Mouse (Mus musculus): ENCODE results near the gene Sec16b.

Sec16b gene

GRCm38 (mm10) chr1:157513559-157513958 lies 7.0 kb downstream of the Sec16b start:
- DNase-seq (ENCODE audit: low spot score) = no peak

- DNase-seq (ENCODE audit: low spot score) = no peak
These were observed 7.8 kb downstream of the Sec16b start for GRCm38 (mm10) chr1:157514298-157514697.

GRCm38 (mm10) chr1:157516838-157517808 lies 10.6 kb downstream of the Sec16b start:
- no peak for DNase-seq (ENCODE audit: low spot score)

- DNase-seq (ENCODE audit: low spot score) = peak; percentile 28
These were observed 11.6 kb downstream of the Sec16b start for GRCm38 (mm10) chr1:157518111-157518523.

DNA sequence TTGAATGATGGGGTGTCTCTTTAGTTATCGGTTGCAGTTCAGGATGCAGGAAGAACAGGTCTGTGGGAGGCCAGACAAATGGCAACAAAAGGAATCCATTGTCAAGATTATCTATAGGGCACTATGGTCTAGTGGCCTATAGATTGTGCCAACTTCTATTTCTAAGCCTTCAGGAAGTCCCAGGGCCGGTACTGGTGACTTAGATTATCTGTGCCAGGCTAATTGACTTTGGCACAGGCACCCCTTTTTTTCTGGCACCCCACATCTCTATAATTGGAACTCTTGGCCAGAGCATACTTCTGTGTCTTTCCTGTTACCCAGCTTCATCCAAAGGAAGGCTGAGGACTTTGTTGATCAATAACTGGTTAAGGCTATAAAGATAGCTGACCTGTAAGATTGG lies 12.9 kb downstream of the Sec16b start:
- no peak for DNase-seq (ENCODE audit: low spot score)

GRCm38 (mm10) chr1:157522322-157522721 lies 15.8 kb downstream of the Sec16b start:
- no peak for DNase-seq (ENCODE audit: low spot score)

DNA sequence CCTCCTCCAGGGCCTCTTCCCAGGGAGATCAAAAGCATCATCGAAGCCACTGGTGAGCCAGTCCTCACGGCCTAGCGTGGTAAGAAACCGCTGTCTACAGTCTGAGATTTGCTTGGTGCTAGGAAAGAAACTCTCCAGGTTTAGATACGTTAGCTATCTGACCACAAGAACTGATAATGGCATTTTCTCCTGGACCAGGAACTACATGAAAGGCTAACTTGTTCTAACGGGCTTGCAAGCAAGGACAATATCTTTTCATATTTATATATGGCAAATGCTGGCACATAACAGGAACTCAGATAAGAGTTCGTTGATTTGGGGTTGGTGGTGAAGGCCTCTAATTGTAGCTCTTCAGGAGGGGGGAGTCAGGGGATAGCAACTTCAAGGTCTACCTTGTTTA lies 18.2 kb downstream of the Sec16b start:
- no peak for DNase-seq (ENCODE audit: low spot score)

GRCm38 (mm10) chr1:157525692-157526354 lies 19.3 kb downstream of the Sec16b start:
- no peak for DNase-seq (ENCODE audit: low spot score)

GRCm38 (mm10) chr1:157526625-157527024 lies 20.1 kb downstream of the Sec16b start:
- DNase-seq (ENCODE audit: low spot score) = peak; percentile 11

DNA sequence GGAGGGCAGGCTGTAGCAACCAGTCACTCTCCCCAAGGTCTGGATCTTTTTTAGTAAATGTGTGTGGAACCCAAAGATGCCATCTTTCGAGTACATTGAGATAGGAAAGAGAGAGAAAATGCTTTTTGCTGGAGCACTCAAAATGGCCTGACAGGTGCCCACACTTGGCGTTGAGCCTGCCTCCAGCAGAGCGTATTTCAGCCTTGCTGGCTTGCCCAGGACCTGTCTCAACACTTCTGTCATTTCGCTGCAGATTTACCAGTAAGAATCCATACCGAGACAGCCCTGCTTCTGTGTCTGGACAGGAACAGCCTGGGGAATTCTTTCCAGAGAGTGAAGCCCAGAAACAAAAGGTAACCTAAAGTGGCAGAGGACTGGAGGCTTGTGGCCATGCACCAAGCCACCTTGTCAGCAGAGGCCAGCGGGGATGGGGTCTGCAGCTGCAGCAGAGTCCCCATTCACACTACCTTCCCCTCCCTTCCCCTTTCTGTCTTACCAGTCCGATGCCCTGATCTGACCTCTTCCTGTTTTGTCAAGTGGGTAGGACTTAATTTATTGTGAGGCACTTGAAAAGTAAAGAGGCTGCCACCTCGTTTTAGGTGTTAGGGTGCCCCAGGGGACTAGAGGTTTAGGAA lies 26.4 kb downstream of the Sec16b start:
- no peak for DNase-seq (ENCODE audit: low spot score)

- no peak for DNase-seq (ENCODE audit: low spot score)
These were observed 29.0 kb downstream of the Sec16b start for GRCm38 (mm10) chr1:157535571-157535970.

- DNase-seq (ENCODE audit: low spot score) = no peak
These were observed 29.9 kb downstream of the Sec16b start for GRCm38 (mm10) chr1:157536471-157536870.

- no peak for DNase-seq (ENCODE audit: low spot score)
These were observed 31.1 kb downstream of the Sec16b start for GRCm38 (mm10) chr1:157537636-157538035.

- no peak for DNase-seq (ENCODE audit: low spot score)
These were observed 38.5 kb downstream of the Sec16b start for GRCm38 (mm10) chr1:157545056-157545455.

DNA sequence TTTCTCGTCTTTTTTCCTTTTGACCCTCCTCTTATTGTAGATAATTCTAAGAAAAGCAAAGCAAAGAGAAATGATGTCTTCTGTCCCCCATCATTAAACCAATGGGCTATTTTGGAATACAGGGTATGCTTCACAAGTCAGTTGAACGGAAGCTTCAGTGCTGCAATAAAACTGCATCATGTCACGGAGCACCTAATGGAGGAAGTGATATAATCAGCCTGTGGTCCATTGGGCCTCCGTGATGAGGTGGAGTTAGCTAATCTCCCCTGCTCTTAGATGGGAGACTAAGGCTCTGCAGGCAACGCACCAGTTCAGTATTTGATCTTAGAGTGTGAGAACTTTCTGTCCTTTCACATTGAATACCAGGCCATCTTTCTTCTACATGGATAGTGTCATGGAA lies 41.1 kb downstream of the Sec16b start:
- no peak for DNase-seq (ENCODE audit: low spot score)

DNA sequence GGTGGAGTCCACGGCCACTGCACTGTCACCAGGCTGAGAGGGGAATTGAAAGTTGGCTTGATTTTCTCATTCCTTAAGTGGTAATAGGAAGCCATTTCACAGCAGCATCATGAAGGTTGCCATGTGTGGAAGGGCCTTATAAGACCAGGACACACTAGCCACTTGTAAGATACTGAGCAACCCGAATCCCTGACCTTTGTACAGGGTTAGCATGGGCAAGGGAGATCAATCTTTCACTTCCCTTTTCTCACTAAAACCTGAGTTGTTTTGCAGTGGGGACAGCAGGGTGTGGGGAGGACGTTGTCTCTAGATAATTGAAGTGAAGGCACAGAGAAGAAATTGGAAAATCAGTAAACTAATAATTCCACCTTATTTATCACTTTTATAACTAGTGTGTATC lies 43.2 kb downstream of the Sec16b start:
- no peak for DNase-seq (ENCODE audit: low spot score)

DNA sequence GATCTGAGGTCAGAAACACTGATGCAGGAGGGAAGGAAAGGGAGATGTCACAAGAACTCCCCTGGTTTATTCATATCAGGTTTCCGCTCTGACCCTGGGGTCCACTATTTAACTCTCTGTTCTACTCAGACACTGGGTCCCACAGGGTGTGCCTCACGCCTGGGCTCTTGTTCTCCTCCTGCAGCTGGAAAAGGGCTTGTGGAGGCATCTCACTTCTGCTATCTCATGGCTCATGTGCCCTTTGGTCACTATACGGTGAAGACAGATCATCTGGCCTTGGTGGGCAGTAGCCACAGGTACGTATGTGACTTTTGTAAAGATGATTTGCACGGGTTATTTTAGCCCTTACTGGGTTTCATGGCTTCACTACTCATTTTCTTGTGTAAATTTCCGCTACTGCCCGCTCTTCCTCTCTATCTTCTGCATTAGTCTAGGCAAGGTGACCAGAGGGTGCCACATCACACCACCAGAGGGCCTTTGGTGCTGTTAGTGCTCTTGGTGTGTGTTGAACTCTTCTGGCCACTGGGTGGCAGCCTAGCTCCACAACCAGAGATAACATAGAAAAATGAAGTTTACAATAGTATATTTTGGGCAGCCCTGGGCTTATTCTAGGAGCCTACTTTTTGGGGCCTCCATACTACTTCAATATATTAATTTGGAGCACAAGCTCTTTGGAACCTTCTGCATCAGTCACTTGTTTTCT lies 46.4 kb downstream of the Sec16b start:
- peak; percentile 66 for DNase-seq (ENCODE audit: low spot score)

GRCm38 (mm10) chr1:157554163-157554562 lies 47.6 kb downstream of the Sec16b start:
- no peak for DNase-seq (ENCODE audit: low spot score)

- no peak for DNase-seq (ENCODE audit: low spot score)
These were observed 48.4 kb downstream of the Sec16b start for GRCm38 (mm10) chr1:157554686-157555530.

- DNase-seq (ENCODE audit: low spot score) = no peak
These were observed 49.2 kb downstream of the Sec16b start for GRCm38 (mm10) chr1:157555738-157556137.

- no peak for DNase-seq (ENCODE audit: low spot score)
These were observed 49.9 kb downstream of the Sec16b start for GRCm38 (mm10) chr1:157556439-157556838.

All from lung, postnatal 25 days (tissue).